Mouse (Mus musculus): ENCODE measurements at regions not wholly inside any gene's neighbourhood (a gene's known extent, or its start where the extent isn't known, plus 50 kb on each side); places are given as distances from the start of the nearest gene placed in this dataset.

DNA sequence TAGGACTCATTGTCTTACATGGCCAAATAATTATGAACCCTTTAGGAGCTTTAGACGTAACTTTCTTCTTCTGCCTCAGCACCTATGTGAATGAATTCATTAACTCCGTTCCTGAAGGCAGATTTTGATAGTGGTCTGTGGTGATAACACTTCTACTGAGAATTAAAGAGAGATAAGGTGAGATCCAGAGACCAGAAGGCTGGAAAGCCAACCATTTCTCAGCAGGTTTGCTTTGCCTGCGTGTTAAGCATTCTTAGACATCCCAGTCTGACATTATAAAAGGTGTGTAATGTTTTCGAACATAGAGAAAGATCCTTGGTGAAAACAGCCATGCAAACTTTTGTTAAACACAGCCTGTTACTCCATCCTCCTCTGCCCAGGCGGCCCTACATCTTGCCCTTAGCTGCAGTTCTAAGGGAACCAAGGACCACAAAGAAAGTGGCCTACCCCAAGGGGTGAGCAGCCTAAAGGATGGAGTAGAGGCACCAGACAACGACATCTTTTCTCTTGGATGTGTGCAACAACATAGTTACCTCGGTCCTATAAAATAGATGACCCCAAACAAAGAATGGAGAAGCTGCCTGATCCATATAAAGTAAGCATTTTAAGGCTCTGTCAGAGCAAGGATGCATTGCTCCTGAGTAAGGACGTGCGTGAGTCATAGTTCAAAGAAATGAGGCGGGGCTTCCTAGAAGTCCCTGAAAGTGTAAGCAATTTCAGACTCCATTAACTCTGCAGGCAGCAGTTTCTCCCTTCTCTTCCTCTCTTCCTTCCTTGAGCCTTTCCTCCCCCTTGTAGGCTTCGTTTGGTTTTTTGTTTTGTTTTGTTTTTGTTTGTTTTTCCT is 55.1 kb upstream of the Xpr1 start:
- DNase-seq = no peak

DNA sequence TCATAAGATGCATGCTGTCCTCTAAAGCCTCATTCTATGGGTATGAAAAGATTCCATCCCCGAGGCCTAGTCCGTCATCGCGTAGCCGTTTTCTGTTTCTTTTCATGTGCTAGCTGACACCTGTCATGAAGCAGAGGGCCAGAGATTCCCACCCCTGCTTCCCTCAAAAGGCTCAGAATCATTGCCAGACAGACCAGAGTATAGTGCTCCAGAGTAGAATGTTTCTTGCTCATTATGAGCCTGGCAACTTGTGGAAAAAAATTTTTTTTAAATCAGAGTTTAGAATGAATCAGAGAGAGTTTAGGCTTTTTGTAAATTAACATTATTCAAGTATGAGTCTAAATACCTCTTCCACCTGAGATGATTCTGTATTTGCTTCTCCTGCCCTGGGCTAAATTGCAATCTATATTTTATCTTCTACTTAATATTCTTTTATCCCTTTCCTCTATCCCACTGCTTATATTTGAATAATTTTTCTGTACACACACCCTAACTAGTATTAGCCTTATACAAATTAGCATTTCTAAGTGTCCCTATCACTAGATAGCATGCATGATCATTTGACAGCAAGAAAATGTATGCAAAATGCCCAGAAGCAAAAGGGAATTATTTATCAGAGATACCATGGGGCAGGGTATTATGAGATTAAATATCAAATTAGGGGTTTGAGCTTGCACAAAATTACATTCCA is 55.9 kb upstream of the Xpr1 start:
- no peak for DNase-seq

DNA sequence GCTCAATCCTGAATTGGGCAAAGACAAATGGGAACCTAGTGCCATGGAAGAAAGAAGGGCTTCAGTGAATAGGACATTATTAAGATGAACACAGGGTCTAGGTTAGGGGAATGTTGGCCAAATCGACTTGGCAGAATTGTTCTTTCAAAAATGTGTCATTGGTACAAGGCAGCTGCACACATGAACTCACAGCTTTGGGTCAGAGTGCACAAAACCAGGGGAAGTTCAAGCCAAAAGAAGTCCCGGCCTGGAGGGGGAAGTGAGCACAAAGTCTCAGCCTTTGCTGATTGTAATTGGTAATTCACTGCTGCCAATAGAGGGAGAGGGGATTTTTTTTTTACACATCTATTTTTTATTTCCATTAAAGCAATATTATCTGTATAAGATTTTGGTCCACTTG is 57.8 kb upstream of the Xpr1 start:
- DNase-seq = no peak

DNA sequence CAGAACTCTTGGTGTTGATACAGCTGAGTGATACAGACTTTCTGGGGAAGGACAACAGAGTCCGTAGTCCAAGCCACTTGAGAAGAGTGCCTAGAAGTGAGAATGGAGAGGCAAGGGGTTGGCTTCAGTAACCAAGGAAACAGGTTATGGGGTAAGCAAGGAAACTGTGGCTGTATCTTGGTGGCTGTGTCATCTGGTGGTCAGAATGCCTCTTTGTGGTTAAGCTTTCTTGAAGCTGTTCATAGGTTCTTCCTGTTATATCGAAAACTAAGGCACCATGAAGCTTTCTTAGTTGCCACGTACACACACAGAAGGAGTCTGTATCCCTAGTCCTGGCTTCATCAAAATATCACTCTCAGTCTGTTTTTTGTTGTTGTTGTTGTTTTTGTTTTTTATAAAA is 59.0 kb upstream of the Xpr1 start:
- DNase-seq = no peak

DNA sequence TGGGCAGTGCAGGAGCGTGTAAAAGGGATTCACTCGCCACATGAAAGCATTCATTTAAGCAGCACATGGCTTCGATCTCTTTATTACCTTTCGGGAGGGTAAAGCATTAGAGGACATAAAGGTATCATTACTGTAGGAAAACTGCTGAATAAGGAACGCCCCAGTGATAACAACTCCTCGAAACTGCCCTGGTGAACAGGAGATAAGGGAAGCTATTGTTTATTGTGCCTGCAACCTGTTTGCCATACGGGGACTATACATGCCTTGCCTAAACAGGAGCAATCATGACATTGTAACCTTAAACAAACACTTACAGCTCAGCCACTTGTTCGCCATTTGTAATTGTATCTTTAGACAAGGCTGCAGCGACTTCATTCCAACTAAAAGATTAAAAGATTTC is 64.9 kb upstream of the Xpr1 start:
- no peak for DNase-seq

DNA sequence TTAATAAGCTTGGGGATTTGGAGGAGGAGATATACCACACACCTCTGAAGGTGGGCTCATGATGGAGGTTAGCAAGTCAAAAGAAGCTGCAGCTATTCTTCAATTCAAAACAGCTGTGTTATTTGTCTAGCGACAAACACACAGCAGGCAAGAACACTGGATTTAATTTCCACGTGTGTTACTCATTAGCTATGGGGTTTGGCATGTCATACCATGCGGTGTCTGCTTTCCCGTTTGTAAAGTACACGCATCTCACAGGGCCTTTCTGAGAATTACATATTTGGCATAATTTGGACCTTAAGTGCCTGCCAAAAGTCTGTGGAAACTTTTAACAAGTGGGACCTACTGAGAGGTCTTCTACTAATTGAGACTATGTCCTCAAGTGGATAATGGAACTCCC is 65.5 kb upstream of the Xpr1 start:
- no peak for DNase-seq

DNA sequence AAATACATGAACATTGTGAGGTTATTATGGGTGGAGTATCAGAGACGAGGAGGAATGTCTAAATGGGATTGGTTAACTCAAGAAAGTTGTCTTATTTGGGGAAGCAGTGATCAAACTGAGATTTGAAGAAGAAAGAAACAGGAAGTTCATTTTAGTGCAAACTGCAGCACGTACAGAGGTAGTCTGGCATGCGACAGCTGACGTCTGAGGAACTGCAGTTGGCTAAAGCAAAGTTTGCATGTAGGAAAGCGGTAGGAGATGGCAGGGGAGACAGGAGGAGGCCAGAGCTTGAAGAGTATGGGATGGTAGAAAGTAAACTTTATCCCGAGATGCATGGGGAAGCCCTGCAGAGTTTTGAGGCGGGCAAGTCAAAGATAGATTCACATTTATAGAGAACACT is 66.5 kb upstream of the Xpr1 start:
- DNase-seq = no peak

DNA sequence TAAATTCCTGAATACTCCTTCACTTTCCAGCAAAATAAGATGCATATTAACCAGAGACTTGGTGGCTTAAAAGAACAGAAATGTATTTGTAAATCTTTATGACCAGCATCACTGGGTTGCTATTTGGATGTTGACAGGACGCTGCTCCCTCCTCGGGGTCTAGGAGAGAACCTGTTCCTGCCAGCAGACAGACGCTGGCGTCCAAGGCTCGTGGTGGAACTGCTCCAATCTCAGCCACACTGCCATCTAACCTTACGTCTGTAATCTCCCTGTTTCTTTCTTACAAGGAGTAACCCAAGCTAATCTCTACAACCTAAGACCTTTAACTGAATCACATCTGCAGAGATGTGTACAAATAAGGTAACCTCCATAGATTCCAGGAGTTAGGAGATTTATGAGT is 70.1 kb upstream of the Acbd6 start:
- no peak for DNase-seq

DNA sequence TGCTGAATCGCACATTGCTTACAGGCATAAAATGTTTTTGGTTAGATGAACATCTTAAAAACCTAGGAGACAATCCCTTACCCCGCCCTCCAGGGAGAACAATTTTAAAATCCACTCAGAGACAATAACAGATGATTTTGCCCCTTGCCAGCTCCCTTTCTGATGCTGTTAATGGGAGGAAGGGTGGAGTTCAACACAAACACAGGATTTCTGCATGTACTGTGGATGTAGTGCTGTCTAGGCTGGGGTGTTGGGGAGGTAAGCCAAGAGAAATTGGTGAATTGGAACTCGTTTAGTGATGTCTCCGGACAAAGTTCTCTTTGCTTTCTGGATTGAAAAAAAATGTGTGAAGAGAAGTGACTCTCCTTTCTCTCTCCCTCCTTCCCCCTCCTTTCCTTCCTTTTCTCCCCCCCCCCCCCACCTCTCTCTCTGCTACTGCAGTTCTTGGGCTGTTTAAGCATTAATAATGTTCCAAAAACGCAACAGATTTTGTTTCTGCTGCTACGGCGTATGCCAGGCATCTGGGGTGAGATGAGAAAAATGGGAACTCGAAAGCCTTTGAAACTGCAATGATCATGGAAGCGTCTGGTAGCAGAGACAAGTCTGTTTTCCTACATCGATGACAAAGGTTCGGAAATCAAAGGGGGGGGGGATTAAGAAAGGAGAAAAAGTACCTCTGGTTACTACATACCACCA is 68.8 kb upstream of the Acbd6 start:
- no peak for DNase-seq

DNA sequence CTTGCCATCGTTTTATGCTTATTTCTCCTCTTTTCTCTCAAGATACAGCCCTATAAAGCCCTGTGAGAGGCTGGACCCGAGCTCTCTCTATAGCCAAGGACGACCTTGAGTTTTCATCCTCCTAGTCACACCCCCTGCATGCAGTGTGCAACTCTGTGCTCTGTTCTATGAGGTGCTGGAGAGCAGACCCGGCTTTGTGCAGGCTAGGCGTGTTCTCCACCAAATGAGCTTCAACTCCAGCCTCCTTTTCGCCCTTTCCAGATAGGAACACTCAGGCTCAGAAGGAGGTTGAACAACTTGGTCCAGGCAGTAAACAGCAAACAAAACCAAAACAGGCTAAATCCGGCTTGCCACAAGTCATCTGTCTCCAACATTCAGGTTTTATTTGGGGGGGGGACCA is 67.8 kb upstream of the Acbd6 start:
- DNase-seq = no peak

DNA sequence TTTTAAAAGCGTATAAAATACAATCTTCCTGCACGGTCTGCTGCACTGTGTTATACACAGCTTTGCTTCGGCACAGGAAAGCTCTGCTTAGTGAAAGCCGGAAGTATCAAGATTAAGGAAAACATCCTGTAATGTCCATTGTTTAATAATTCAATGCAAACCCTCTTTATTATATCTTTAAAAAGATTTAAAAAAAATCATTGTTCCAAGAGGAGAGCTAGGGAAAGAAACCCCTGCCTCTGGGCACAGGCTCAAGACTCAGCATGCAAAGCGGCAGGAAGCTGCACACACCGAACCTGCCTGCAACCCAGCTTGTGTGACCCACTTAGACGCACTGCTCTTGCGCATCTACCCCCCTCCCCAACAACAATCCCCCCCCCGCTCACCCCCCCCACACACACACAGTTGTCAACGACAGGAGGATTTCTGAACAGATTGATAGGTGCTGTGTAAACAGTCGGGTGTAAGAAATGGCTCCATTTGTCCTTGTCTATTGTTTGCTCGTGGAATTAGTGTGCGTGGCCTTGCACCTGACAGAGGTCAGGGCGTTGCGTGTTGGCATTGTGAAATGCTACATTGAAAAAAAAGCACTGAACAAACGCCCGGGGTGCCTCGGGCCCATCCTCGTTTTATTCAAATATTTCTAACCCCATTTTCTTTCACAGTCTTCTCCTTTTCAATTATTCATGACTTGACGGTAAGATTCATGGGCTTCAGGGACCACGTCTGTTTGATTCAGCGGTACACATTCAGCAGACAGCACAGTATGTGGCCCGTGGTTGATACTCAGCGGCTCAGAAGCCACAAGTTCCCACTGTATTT is 66.5 kb upstream of the Acbd6 start:
- DNase-seq = peak; percentile 22 to 41

DNA sequence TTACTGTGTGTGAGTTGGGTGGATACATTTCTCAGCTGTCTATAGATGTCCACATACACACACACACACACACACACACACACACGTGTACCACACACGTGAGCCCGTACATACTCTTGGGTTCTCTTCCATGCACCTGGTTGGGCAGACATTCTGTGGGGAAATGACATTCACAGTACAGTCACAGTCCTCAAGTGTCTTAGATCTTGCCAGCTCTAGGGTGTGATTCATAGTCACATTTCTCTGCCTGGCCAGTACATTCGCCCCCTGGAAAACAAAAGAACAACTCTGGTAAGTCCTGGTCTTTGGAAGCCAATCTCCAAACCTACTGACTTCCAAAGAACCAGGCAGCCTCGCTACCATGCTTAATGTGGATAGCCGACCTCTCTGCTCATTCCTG is 64.6 kb upstream of the Acbd6 start:
- DNase-seq = no peak

DNA sequence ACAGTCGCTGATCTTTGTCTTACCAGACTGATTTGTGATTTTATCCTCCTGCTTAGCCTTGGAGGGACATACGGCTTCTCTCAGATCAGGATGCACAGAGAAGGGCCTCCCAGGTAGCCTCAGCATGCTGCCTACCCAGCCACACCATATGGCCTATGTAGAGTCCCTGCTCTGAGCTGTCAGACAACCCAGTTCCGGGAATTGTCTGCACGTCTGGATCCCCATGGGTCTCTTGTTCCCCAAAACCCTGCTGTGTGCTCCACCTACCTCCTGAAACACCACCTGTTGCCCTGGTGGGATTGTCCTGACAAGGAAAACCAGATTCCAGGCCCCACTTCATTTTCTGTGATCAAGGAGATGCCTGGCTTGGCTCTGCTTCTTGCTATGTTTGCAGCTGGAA is 64.1 kb upstream of the Acbd6 start:
- peak in 1 of 2 experiments; percentile 18 for DNase-seq

DNA sequence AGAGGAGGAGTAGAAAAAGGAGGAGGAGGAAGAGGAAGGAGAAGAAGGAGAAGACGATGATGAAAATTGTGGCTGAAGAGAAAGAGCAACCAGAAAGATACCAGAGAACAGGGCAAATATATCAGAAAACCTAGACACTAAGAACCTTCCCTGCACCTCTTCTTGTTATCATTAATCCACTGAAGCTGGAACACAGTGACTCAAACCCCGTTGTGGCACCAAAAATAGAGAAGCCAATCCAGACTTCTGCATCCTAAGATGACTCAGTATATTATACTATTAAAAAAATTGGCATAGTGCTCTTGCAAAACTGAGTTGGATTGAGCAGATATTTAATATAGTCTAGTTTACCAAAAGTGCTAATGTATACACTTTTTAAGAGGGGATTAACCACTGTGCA is 63.6 kb upstream of the Acbd6 start:
- DNase-seq = no peak

DNA sequence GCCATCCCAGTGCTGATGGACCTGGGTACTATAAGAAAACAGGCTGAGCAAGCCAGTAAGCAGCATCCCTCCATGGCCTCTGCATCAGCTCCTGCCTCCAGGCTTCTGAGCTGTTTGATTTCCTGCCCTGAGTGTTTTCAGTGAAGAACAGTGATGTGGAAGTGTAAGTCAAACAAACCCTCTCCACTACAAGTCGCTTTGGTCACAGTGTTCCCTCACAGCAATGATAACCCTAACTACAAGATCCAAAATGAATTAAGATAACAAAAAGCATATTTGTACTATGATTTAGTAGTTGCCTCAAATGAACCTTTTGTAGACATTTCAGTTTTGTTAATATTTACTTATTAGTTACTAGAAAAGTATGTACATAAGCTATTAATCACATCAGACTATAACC is 58.2 kb upstream of the Acbd6 start:
- DNase-seq = no peak

DNA sequence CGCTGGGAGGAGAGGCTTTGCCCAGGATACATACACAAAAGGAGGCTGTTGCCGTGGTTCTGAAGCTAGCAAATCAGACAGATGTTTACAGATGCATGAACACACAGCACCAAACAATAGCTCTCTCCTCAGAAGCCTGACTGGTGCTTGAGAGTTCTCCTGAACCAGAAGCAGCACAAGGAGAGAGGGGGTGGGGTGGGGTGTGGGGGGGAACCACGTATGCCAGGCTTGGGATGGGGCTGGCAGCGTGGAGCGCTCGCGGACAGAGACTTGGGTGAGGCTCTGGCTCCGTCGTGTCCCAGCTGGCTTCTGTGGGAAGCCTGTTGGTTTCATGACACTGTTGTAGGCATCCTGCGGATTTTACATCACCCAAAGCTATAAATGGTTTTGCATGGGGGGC is 55.1 kb upstream of the Acbd6 start:
- no peak for DNase-seq

DNA sequence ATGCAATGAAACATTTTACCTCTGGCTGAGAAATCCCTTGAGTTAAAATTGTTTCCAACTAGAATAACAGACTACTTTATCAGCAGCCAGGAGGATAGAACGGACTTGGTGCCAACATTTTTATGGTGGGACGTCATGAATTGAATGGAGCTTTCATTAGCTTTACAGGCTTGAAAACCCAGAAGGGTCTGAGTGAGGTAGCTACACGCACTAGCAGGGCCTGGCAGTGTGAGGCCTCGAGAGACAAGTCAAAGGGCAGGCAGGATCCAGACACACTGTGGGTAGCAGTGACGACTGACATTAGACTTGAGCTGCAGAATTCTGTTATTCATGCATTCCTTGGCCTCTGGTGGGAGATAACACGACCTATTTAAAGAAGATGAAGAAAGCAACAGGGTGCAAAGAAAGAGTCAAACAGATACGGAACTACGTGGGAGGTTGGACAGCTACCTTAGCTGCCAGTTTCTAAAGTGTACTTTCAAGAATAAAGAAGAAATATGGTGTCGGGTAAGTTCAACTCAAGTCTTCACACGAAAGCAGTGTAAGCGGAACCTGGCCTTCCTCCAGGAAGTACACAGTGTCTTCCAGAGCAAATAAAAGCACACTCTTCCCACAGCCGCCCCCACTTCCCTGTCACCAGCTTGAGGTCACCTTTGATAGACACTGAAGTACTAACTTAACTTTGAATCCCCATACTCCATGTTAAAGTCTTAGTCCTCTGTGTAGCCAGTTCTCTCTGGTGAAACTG is 53.2 kb upstream of the Acbd6 start:
- no peak for DNase-seq

DNA sequence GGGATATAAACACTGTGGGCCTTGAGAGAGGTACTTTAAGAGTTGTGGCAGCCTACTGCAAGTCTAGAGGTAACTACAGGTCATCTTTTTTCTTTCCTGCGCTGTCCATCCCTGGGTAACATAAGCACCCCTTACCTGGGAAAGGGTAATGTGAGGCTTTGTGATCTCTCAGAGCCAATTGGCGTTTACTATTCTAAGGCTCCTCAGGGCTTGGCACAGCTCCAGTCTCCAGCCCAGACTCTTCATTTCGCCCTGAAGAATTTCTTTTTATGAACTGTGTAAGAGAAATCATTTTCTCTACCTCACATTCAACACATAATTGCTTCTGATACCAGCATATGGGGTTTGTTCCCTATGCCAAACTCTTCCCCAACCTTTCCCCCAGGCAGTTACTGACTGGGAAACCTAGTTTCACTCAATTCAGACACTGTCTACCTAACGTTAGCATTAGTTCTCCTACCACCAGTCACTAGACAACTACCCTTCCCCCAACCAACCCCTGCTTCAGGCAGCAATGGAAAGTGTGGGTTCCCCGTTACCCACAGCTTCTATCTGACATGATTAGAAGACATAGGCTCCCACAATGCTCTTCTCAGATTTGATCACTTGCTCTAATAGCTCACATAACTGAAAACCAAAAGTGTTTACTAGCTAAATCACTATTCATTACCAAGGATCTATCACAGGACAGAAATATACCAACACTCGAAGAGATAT is 52.4 kb upstream of the Acbd6 start:
- no peak for DNase-seq

Measured in cerebellum, postnatal 25 days (tissue).